Comparison of ENCODE assay signal across 9 mouse cellular contexts in genomic region chr14:33683701-33684100, GRCm38 (mm10).
DNase-seq lines count a peak whose midpoint lies in the region; ATAC-seq lines count a peak whose summit lies in the region.
"Had no signal": no experiment of that assay in that cellular context is flagged by ENCODE, and none has a peak within 500 bp of the region (broad histone marks: within the 10 kb centered on the region; RNA-seq: fewer than 3 reads in every experiment).

No protein-coding gene starts in this region.

- H3K36me3 ChIP-seq in embryonic facial prominence, embryonic 14.5 days (ENCODE audit: control insufficient read depth, insufficient read depth, low read length), result no peaks in the 10 kb centered on the region
- H3K36me3 ChIP-seq in neural tube, embryonic 15.5 days, result no peaks in the 10 kb centered on the region

- DNase-seq in left cerebral cortex, postnatal 14 days (ENCODE audit: low spot score in 2 of 2), result peak; percentile 12 to 14
- DNase-seq in left cerebral cortex, adult 8-10 months (ENCODE audit: low spot score in 2 of 2), result no peak
- peak; percentile 68 for DNase-seq in embryonic facial prominence, embryonic 14.5 days (ENCODE audit: low spot score)
- peak; percentile 28 for DNase-seq in kidney, postnatal 10 days
- no peak for DNase-seq in testis, postnatal 10 days (ENCODE audit: low spot score)
- DNase-seq: gastrocnemius, postnatal 10 days; liver had no signal

- 0 out of 2 replicates have a peak, but pooled peaks cover 3% of the 10 kb centered on the region for H3K4me1 ChIP-seq in embryonic facial prominence, embryonic 14.5 days (ENCODE audit: control insufficient read depth, insufficient read depth, low read length)
- H3K4me1 ChIP-seq in neural tube, embryonic 15.5 days, result peaks cover 6% of the 10 kb centered on the region

- intact Hi-C loops in left cerebral cortex, postnatal 14 days (cut with DNase I), result no loop called here

- 21% methylated on average over 13 of the region's 13 CpGs for WGBS in embryonic facial prominence, embryonic 14.5 days
- WGBS in neural tube, embryonic 15.5 days, result 5% methylated on average over 13 of the region's 13 CpGs

- peak; percentile 82; the same call in 1 of the 2 replicates for ATAC-seq in embryonic facial prominence, embryonic 14.5 days (ENCODE audit: low read depth)
- peak; percentile 75 for ATAC-seq in neural tube, embryonic 15.5 days (ENCODE audit: low FRiP score)
- ATAC-seq in inflammation-experienced regulatory T-cells, adult 6 months, result no peak

- H3K9ac ChIP-seq in embryonic facial prominence, embryonic 14.5 days (ENCODE audit: low read depth, low read length), result no peak overlapping the region
- H3K9ac ChIP-seq in neural tube, embryonic 15.5 days (replicated peaks), result no peak overlapping the region

- H3K27me3 ChIP-seq in embryonic facial prominence, embryonic 14.5 days (replicated peaks; ENCODE audit: control insufficient read depth, insufficient read depth, low read length), result no peaks in the 10 kb centered on the region
- no peaks in the 10 kb centered on the region for H3K27me3 ChIP-seq in neural tube, embryonic 15.5 days (replicated peaks)

- no peaks in the 10 kb centered on the region for H3K9me3 ChIP-seq in embryonic facial prominence, embryonic 14.5 days (ENCODE audit: control insufficient read depth, low read length)
- H3K9me3 ChIP-seq in neural tube, embryonic 15.5 days (replicated peaks), result no peaks in the 10 kb centered on the region

- H3K27ac ChIP-seq in embryonic facial prominence, embryonic 14.5 days (replicated peaks; ENCODE audit: low read depth, low read length), result no peak overlapping the region
- no peak overlapping the region for H3K27ac ChIP-seq in neural tube, embryonic 15.5 days (replicated peaks)

- no peak overlapping the region for H3K4me3 ChIP-seq in embryonic facial prominence, embryonic 14.5 days (ENCODE audit: low read depth, low read length)
- H3K4me3 ChIP-seq in neural tube, embryonic 15.5 days (replicated peaks), result no peak overlapping the region

- H3K4me2 ChIP-seq in embryonic facial prominence, embryonic 14.5 days (ENCODE audit: low read depth, low read length), result no peak overlapping the region
- no peak overlapping the region; the same call in 1 of the 2 replicates for H3K4me2 ChIP-seq in neural tube, embryonic 15.5 days

Comparison
In these comparisons a context has a peak if more than half of its experiments do, and no peak if none do; other contexts are left out.
1. DNase-seq: peak in left cerebral cortex, postnatal 14 days (2 of 2), embryonic facial prominence, embryonic 14.5 days (single experiment) and kidney, postnatal 10 days (single experiment); none in left cerebral cortex, adult 8-10 months (0 of 2) and testis, postnatal 10 days (single experiment).